Mouse (Mus musculus) thymus, postnatal 10 days (tissue): Measurements from ENCODE around the gene Atcay.
"Not testable (repeated sequence)": the region's sequence is repeated elsewhere in the genome, so short reads cannot be mapped to it uniquely, and the experiment has no call there.

Experiments
- DNase-seq, 2 experiments: peaks; one replicate each; pipeline ENCODE4 v3.0.0; 2021; ENCODE audit warnings: low spot score in 2 of 2

Gene Atcay

GRCm38 (mm10) chr10:81242021-81242420 lies 11.4 kb upstream of the Atcay start:
- peak; percentile 45 to 54 for DNase-seq

GRCm38 (mm10) chr10:81240876-81241275 lies 10.2 kb upstream of the Atcay start:
- DNase-seq = peak; percentile 53 to 82

- no peak for DNase-seq
Measured at GRCm38 (mm10) chr10:81238618-81239017, 8.0 kb upstream of the Atcay start.

GRCm38 (mm10) chr10:81236471-81237268 lies 6.0 kb upstream of the Atcay start:
- no peak for DNase-seq

GRCm38 (mm10) chr10:81234206-81234605 lies 3.6 kb upstream of the Atcay start:
- no peak for DNase-seq

GRCm38 (mm10) chr10:81233226-81233585 lies 2.6 kb upstream of the Atcay start:
- no peak for DNase-seq

- DNase-seq = peak; percentile 88 to 92
Measured at GRCm38 (mm10) chr10:81232580-81233225, 2.1 kb upstream of the Atcay start, which contains the start of gene Zfr2. Zfr2 (plus strand) TSS chr10:81233155.

- DNase-seq = no peak
Measured at GRCm38 (mm10) chr10:81231436-81231835, 803 bp upstream of the Atcay start.

GRCm38 (mm10) chr10:81229735-81230437 lies 747 bp downstream of the Atcay start:
- no peak for DNase-seq

GRCm38 (mm10) chr10:81223731-81224130 lies 6.9 kb downstream of the Atcay start:
- not testable (repeated sequence) for DNase-seq

- no peak for DNase-seq
Measured at GRCm38 (mm10) chr10:81221402-81222015, 9.1 kb downstream of the Atcay start.

GRCm38 (mm10) chr10:81217964-81218363 lies 12.7 kb downstream of the Atcay start:
- DNase-seq = peak; percentile 59 to 84

- peak in 1 of 2 experiments; percentile 42 for DNase-seq
Measured at GRCm38 (mm10) chr10:81217267-81217666, 13.4 kb downstream of the Atcay start.

- DNase-seq = no peak
Measured at GRCm38 (mm10) chr10:81216810-81217209, 13.8 kb downstream of the Atcay start.

- no peak for DNase-seq
Measured at GRCm38 (mm10) chr10:81216260-81216659, 14.4 kb downstream of the Atcay start.

GRCm38 (mm10) chr10:81210154-81210553 lies 20.5 kb downstream of the Atcay start:
- DNase-seq = no peak

- no peak for DNase-seq
Measured at GRCm38 (mm10) chr10:81204137-81204536, 26.5 kb downstream of the Atcay start.

- no peak for DNase-seq
Measured at GRCm38 (mm10) chr10:81202978-81203720, 27.5 kb downstream of the Atcay start.

GRCm38 (mm10) chr10:81201807-81202758 lies 28.6 kb downstream of the Atcay start, which contains the start of gene Nmrk2:
Nmrk2 (minus strand) TSS chr10:81202051.
- no peak for DNase-seq
